Mouse (Mus musculus): ENCODE measurements around the gene Cd200. TPM values are rescaled to one million over a fixed set of nuclear protein-coding genes. Genes with fewer than 3 reads are reported as not detected.

The Cd200 gene
- polyA plus RNA-seq, 1 experiment from 2014 or later: 209 TPM

DNA sequence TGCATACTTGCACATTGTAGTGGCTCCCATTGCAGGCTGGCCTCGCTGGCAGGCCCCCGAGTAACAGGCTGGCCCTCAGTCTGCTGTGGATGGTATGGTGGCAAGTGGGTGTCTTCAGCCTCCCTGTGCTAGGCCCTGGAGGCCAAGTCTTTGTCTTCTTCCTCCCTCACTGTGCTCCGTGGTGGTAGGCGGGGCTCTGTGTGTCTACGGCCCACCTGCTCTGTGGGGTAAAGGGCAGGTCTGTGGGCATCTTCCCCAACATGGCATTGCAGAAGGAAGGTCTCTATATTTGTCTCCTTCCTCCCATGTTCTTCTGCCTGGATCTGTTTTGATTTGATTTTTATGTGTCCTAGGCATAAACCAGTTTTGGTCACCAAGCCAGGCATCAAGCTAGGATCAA, 74.0 kb downstream of the Cd200 start:
- no peak overlapping the region for H3K9ac ChIP-seq (ENCODE audit: low read length)
- no peak overlapping the region for H3K4me2 ChIP-seq (ENCODE audit: low read length)
- H3K36me3 ChIP-seq (ENCODE audit: control insufficient read depth, insufficient read depth, low read length): no peaks in the 10 kb centered on the region
- H3K4me3 ChIP-seq (ENCODE audit: low read depth, low read length): no peak overlapping the region
- no peak for DNase-seq (ENCODE audit: low spot score)
- no peaks in the 10 kb centered on the region for H3K4me1 ChIP-seq (ENCODE audit: control insufficient read depth, insufficient read depth, low read length)
- ATAC-seq: no peak
- no peaks in the 10 kb centered on the region for H3K9me3 ChIP-seq (replicated peaks; ENCODE audit: control insufficient read depth, low read length)
- 89% methylated on average over 5 of the region's 5 CpGs for WGBS
- H3K27me3 ChIP-seq (replicated peaks; ENCODE audit: control insufficient read depth, insufficient read depth, low read length): no peaks in the 10 kb centered on the region
- no peak overlapping the region for H3K27ac ChIP-seq (ENCODE audit: low read depth, low read length)

- 86% methylated on average over 2 of the region's 2 CpGs for WGBS
- Histone ChIP-seq H3K9me3 (replicated peaks; ENCODE audit: control insufficient read depth, low read length) (no peaks in the 10 kb centered on the region), H3K27ac (ENCODE audit: low read depth, low read length) (no peak overlapping the region), H3K4me2 (ENCODE audit: low read length) (no peak overlapping the region), H3K36me3 (ENCODE audit: control insufficient read depth, insufficient read depth, low read length) (no peaks in the 10 kb centered on the region), H3K27me3 (replicated peaks; ENCODE audit: control insufficient read depth, insufficient read depth, low read length) (no peaks in the 10 kb centered on the region), H3K4me1 (ENCODE audit: control insufficient read depth, insufficient read depth, low read length) (no peaks in the 10 kb centered on the region), H3K9ac (ENCODE audit: low read length) (no peak overlapping the region), H3K4me3 (ENCODE audit: low read depth, low read length) (no peak overlapping the region)
- no peak for ATAC-seq
- no peak for DNase-seq (ENCODE audit: low spot score)
Measured at GRCm38 (mm10) chr16:45334376-45334765, 74.5 kb downstream of the Cd200 start.

GRCm38 (mm10) chr16:45333678-45334375, 75.0 kb downstream of the Cd200 start:
- Histone ChIP-seq H3K27me3 (replicated peaks; ENCODE audit: control insufficient read depth, insufficient read depth, low read length) (no peaks in the 10 kb centered on the region), H3K36me3 (ENCODE audit: control insufficient read depth, insufficient read depth, low read length) (no peaks in the 10 kb centered on the region), H3K9me3 (replicated peaks; ENCODE audit: control insufficient read depth, low read length) (no peaks in the 10 kb centered on the region), H3K4me3 (ENCODE audit: low read depth, low read length) (no peak overlapping the region), H3K4me1 (ENCODE audit: control insufficient read depth, insufficient read depth, low read length) (no peaks in the 10 kb centered on the region), H3K4me2 (ENCODE audit: low read length) (no peak overlapping the region), H3K27ac (ENCODE audit: low read depth, low read length) (no peak overlapping the region), H3K9ac (ENCODE audit: low read length) (no peak overlapping the region)
- ATAC-seq: no peak
- DNase-seq (ENCODE audit: low spot score): no peak
- 90% methylated on average over 8 of the region's 8 CpGs for WGBS

DNA sequence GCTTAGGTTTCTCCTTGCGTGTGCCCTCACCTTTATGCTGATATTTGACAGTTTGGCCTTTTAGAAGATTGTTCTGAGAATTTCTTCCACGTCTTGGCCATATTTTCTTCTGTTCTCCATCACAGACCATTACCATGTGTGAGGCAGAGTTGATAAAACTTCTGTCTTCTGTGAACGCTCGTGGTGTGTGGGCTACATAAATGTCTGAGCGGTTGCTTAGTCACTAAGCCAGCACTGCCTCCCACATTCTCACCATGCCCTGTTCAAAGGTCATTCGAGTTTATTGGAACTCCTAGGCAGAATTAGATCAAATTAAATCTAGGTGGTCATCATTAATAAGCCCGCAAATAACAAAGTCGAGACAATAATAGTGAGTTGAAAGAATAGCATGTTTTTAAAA, 76.3 kb downstream of the Cd200 start:
- no peaks in the 10 kb centered on the region for H3K9me3 ChIP-seq (replicated peaks; ENCODE audit: control insufficient read depth, low read length)
- no peak overlapping the region for H3K4me3 ChIP-seq (ENCODE audit: low read depth, low read length)
- H3K36me3 ChIP-seq (ENCODE audit: control insufficient read depth, insufficient read depth, low read length): no peaks in the 10 kb centered on the region
- no peaks in the 10 kb centered on the region for H3K27me3 ChIP-seq (replicated peaks; ENCODE audit: control insufficient read depth, insufficient read depth, low read length)
- no peaks in the 10 kb centered on the region for H3K4me1 ChIP-seq (ENCODE audit: control insufficient read depth, insufficient read depth, low read length)
- 80% methylated on average over 8 of the region's 8 CpGs for WGBS
- DNase-seq (ENCODE audit: low spot score) (no peak), ATAC-seq (no peak)
- H3K27ac ChIP-seq (ENCODE audit: low read depth, low read length): no peak overlapping the region
- no peak overlapping the region for H3K4me2 ChIP-seq (ENCODE audit: low read length)
- no peak overlapping the region for H3K9ac ChIP-seq (ENCODE audit: low read length)

Other genes starting within 250 kb of the Cd200 start
- 0.09 and 0.13 TPM in 2 replicates for gene Btla, start 184.7 kb downstream of the Cd200 start, polyA plus RNA-seq (2014; fragmentation: Nextera tagmentation; extraction: Ambion mirVana)
- gene Gm609, start 83.9 kb upstream of the Cd200 start, polyA plus RNA-seq (2014; fragmentation: Nextera tagmentation; extraction: Ambion mirVana): not detected in 2 replicates
- not detected in 2 replicates for gene Gm17783, start 123.0 kb upstream of the Cd200 start, polyA plus RNA-seq (2014; fragmentation: Nextera tagmentation; extraction: Ambion mirVana)
- gene Slc9c1, start 126.3 kb upstream of the Cd200 start, polyA plus RNA-seq (2014; fragmentation: Nextera tagmentation; extraction: Ambion mirVana): not detected in 2 replicates
- gene Gcsam, start 201.3 kb upstream of the Cd200 start, polyA plus RNA-seq (2014; fragmentation: Nextera tagmentation; extraction: Ambion mirVana): not detected in 2 replicates
- not detected in 2 replicates for gene BC016579, start 245.0 kb upstream of the Cd200 start, polyA plus RNA-seq (2014; fragmentation: Nextera tagmentation; extraction: Ambion mirVana)